Mouse (Mus musculus): ENCODE results near the gene Cryba4. TPM values are rescaled to one million over a fixed set of nuclear protein-coding genes. Genes with fewer than 3 reads are reported as not detected.

Gene Cryba4
- polyA plus RNA-seq, 1 experiment from 2014 or later, result 0.69 TPM

DNA sequence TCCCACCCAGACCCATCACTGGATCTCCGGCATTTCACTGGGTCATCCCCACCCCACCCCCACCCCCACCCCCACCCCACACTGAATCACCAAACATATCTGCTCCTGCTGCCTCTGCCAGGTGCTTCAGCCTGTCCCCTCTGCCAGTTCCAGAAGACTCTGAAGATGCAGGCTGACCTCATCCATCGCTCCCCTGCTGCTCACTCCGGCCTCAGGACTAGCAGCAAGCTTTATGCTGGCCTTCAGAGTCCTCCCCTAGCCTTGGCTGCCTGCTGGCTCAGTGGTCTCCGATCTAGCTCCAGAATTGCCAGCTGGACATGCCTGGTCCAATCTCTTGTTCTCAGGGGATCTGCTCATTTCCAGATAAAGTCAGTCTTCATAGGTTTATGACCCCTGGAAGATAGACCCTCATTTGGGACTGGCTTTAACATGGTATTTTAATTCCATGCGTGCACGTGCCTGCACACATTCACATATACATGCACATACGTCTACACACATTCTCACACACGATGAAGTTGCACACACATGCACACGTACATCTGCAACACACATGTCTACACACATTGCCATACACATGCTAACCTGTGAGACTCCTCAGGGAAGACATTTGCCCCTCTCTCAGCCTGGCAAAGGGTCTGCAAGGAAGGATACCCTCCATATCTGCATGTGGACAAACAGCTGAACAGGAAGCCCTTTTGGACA lies 14.3 kb downstream of the Cryba4 start:
- Histone ChIP-seq H3K36me3 (replicated peaks) (no peaks in the 10 kb centered on the region), H3K4me3 (peak overlapping the region; percentile 34), H3K27ac (replicated peaks) (peak overlapping the region; percentile 86), H3K4me1 (peaks cover 50% of the 10 kb centered on the region), H3K27me3 (replicated peaks; ENCODE audit: low read depth, poor library complexity, severe bottlenecking) (peaks cover 51% of the 10 kb centered on the region), H3K9me3 (no peaks in the 10 kb centered on the region)
- DNase-seq (ENCODE audit: low spot score), result no peak
- 44% methylated on average over 9 of the region's 9 CpGs for WGBS

- Histone ChIP-seq H3K9me3 (no peaks in the 10 kb centered on the region), H3K27me3 (replicated peaks; ENCODE audit: low read depth, poor library complexity, severe bottlenecking) (peaks cover 51% of the 10 kb centered on the region), H3K36me3 (replicated peaks) (no peaks in the 10 kb centered on the region), H3K4me3 (peak overlapping the region; percentile 34), H3K27ac (replicated peaks) (peak overlapping the region; percentile 86), H3K4me1 (peaks cover 46% of the 10 kb centered on the region)
- DNase-seq (ENCODE audit: low spot score), result peak; percentile 78
- WGBS, result 2% methylated on average over 16 of the region's 16 CpGs
Measured at GRCm38 (mm10) chr5:112237439-112237838, 14.9 kb downstream of the Cryba4 start.

- H3K9me3 ChIP-seq, result no peaks in the 10 kb centered on the region
- DNase-seq (ENCODE audit: low spot score), result no peak
- peak overlapping the region; percentile 86 for H3K27ac ChIP-seq (replicated peaks)
- H3K4me3 ChIP-seq, result peak overlapping the region; percentile 34
- WGBS, result 55% methylated on average over 2 of the region's 2 CpGs
- H3K36me3 ChIP-seq (replicated peaks), result no peaks in the 10 kb centered on the region
- peaks cover 43% of the 10 kb centered on the region for H3K4me1 ChIP-seq
- H3K27me3 ChIP-seq (replicated peaks; ENCODE audit: low read depth, poor library complexity, severe bottlenecking), result peaks cover 56% of the 10 kb centered on the region
Measured at GRCm38 (mm10) chr5:112236631-112237030, 15.7 kb downstream of the Cryba4 start.

- Histone ChIP-seq H3K36me3 (replicated peaks) (no peaks in the 10 kb centered on the region), H3K27ac (replicated peaks) (peak overlapping the region; percentile 86; the same call in 1 of the 2 replicates), H3K9me3 (no peaks in the 10 kb centered on the region), H3K27me3 (replicated peaks; ENCODE audit: low read depth, poor library complexity, severe bottlenecking) (peaks cover 64% of the 10 kb centered on the region), H3K4me3 (no peak overlapping the region), H3K4me1 (peaks cover 41% of the 10 kb centered on the region)
- DNase-seq (ENCODE audit: low spot score), result no peak
- 70% methylated on average over 5 of the region's 5 CpGs for WGBS
Measured at GRCm38 (mm10) chr5:112235806-112236205, 16.5 kb downstream of the Cryba4 start.

DNA sequence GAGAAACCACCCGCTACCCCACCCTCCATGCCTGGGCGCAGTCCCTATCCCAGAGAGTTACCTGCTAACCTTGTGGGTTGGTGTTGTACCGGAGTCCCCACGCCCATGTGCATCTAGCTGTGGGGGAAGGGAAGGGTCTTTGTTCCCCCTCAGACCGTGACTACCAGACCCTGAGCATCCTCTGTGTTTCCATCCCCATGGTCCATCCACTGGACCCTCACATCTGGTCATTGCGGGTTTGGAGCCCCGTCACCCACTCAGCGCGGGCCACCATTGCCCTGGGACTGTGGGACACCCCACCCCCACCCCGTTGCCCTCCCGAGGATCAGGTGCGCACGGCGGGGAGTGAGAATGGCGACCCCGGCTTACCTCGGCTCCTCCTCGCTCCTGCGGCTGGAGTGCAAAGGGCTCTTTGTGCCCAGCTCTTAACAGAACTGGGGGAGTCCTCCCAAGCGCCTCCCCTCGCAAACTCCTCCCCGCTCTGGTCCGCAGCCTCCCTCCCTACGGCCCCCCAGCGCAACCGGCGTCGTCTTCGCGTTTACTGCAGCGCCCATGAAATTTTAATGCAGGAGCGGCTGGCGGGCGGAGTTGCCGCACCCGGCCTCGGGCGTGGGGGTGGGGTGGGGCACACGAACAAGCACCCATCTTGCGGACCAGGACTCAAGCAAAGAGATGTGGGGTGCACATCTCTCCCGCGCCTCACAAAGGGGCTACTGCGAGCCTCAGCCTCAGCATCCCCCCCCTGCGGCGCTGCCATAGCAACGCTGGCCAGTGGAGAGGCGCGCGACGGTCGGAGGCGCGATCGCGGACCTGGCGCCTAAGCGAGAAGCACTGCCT lies 23.9 kb downstream of the Cryba4 start:
- H3K9me3 ChIP-seq, result no peaks in the 10 kb centered on the region
- peak overlapping the region; percentile 91 for H3K27ac ChIP-seq (replicated peaks)
- under 1% methylated on average over 57 of the region's 57 CpGs for WGBS
- peak; percentile 76 for DNase-seq (ENCODE audit: low spot score)
- H3K36me3 ChIP-seq (replicated peaks), result peaks cover 12% of the 10 kb centered on the region
- H3K27me3 ChIP-seq (replicated peaks; ENCODE audit: low read depth, poor library complexity, severe bottlenecking), result peaks cover 82% of the 10 kb centered on the region
- H3K4me1 ChIP-seq, result peaks cover 45% of the 10 kb centered on the region
- peak overlapping the region; percentile 69 for H3K4me3 ChIP-seq

DNA sequence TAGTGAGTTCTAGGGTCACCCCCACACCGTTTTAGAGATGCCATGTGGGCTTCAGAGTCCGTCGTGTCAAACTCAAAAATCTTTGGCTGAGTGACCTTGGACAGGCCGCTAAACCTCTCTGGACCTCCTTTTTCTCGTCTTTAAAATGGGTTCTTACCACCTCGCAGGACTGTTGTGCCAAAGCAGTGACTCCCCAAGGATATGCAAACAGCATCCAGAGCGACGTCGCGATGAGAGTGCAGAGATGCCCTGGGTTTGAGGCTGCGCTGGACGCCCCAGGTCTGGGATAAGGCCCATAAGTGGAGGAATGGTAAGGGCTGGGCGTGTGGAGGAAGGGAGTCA lies 24.4 kb downstream of the Cryba4 start:
- DNase-seq (ENCODE audit: low spot score), result no peak
- Histone ChIP-seq H3K27ac (replicated peaks) (peak overlapping the region; percentile 91), H3K9me3 (no peaks in the 10 kb centered on the region), H3K36me3 (replicated peaks) (peaks cover 18% of the 10 kb centered on the region), H3K27me3 (replicated peaks; ENCODE audit: low read depth, poor library complexity, severe bottlenecking) (peaks cover 85% of the 10 kb centered on the region), H3K4me3 (peak overlapping the region; percentile 69), H3K4me1 (peaks cover 50% of the 10 kb centered on the region)
- WGBS, result 2% methylated on average over 13 of the region's 13 CpGs

GRCm38 (mm10) chr5:112227354-112227753 lies 25.0 kb downstream of the Cryba4 start:
- Histone ChIP-seq H3K27ac (replicated peaks) (peak overlapping the region; percentile 91), H3K4me3 (peak overlapping the region; percentile 69), H3K4me1 (peaks cover 54% of the 10 kb centered on the region), H3K36me3 (replicated peaks) (peaks cover 23% of the 10 kb centered on the region), H3K27me3 (replicated peaks; ENCODE audit: low read depth, poor library complexity, severe bottlenecking) (peaks cover 85% of the 10 kb centered on the region), H3K9me3 (no peaks in the 10 kb centered on the region)
- DNase-seq (ENCODE audit: low spot score), result no peak
- WGBS, result 1% methylated on average over 30 of the region's 30 CpGs

GRCm38 (mm10) chr5:112225591-112225990 lies 26.7 kb downstream of the Cryba4 start:
- 62% methylated on average over 6 of the region's 6 CpGs for WGBS
- H3K9me3 ChIP-seq, result no peaks in the 10 kb centered on the region
- DNase-seq (ENCODE audit: low spot score), result no peak
- H3K36me3 ChIP-seq (replicated peaks), result peaks cover 38% of the 10 kb centered on the region
- peaks cover 69% of the 10 kb centered on the region for H3K27me3 ChIP-seq (replicated peaks; ENCODE audit: low read depth, poor library complexity, severe bottlenecking)
- H3K4me3 ChIP-seq, result peak overlapping the region; percentile 69
- peak overlapping the region; percentile 91 for H3K27ac ChIP-seq (replicated peaks)
- H3K4me1 ChIP-seq, result peaks cover 67% of the 10 kb centered on the region

DNA sequence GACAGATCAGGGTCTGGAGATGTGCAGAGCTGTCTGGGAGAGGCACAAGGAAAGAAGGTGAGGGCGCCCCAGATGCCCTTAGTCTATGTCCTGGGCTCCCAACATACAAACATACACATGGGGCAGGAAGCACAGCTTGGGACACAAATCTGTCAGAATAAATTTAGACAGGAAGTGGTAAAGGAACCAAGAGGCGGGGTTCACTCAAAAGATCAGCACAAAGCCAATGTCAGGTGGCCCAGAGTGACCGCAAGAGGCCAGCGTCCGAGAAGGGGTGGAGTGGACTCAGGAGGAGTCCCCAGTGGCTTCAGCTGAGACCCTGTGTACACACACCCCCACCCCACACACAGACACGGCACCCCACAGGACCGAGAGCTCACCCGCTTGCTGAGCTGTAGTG lies 32.1 kb downstream of the Cryba4 start:
- Histone ChIP-seq H3K27me3 (replicated peaks; ENCODE audit: low read depth, poor library complexity, severe bottlenecking) (peaks cover 28% of the 10 kb centered on the region), H3K36me3 (replicated peaks) (peaks cover 59% of the 10 kb centered on the region), H3K9me3 (no peaks in the 10 kb centered on the region), H3K4me3 (no peak overlapping the region), H3K27ac (replicated peaks) (no peak overlapping the region), H3K4me1 (peaks cover 73% of the 10 kb centered on the region)
- no peak for DNase-seq (ENCODE audit: low spot score)
- 90% methylated on average over 8 of the region's 8 CpGs for WGBS

- no peak overlapping the region for H3K27ac ChIP-seq (replicated peaks)
Measured at GRCm38 (mm10) chr5:112219398-112219797, 32.9 kb downstream of the Cryba4 start.

DNA sequence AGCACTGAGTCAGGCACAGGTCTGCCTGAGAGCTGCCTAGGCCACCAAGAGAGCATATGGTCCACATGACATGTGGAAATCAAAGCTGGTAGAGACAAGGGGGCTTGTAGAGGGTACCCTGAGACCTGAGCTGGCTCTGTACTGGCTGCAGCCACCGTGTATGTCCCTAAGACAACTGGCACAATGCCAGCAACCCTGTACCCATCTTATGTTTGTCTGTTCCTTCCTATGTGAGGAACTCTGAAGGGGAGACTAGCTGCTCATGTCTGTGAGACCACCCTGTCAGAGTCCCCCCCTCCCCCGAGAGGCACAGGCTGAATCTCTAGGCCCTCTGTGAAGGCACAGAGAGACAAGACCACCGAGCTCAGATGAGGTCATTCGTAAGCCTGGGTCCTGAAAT lies 33.6 kb downstream of the Cryba4 start:
- H3K36me3 ChIP-seq (replicated peaks), result peaks cover 49% of the 10 kb centered on the region
- WGBS, result 83% methylated on average over 4 of the region's 4 CpGs
- H3K4me1 ChIP-seq, result peaks cover 79% of the 10 kb centered on the region
- no peak overlapping the region for H3K27ac ChIP-seq (replicated peaks)
- no peaks in the 10 kb centered on the region for H3K9me3 ChIP-seq
- no peak overlapping the region for H3K4me3 ChIP-seq
- no peak for DNase-seq (ENCODE audit: low spot score)
- peaks cover 16% of the 10 kb centered on the region for H3K27me3 ChIP-seq (replicated peaks; ENCODE audit: low read depth, poor library complexity, severe bottlenecking)

More at GRCm38 (mm10) chr5:112219398-112219797, 32.9 kb downstream of the Cryba4 start:
- H3K4me1 ChIP-seq, result peaks cover 73% of the 10 kb centered on the region
- WGBS, result 21% methylated on average over 1 of the region's 1 CpGs
- H3K27me3 ChIP-seq (replicated peaks; ENCODE audit: low read depth, poor library complexity, severe bottlenecking), result peaks cover 21% of the 10 kb centered on the region
- no peaks in the 10 kb centered on the region for H3K9me3 ChIP-seq
- DNase-seq (ENCODE audit: low spot score), result no peak
- no peak overlapping the region for H3K4me3 ChIP-seq
- H3K36me3 ChIP-seq (replicated peaks), result peaks cover 56% of the 10 kb centered on the region

- DNase-seq (ENCODE audit: low spot score), result no peak
Measured at GRCm38 (mm10) chr5:112217031-112217430, 35.3 kb downstream of the Cryba4 start.

More at GRCm38 (mm10) chr5:112217031-112217430, 35.3 kb downstream of the Cryba4 start:
- peaks cover 12% of the 10 kb centered on the region for H3K27me3 ChIP-seq (replicated peaks; ENCODE audit: low read depth, poor library complexity, severe bottlenecking)
- no peak overlapping the region for H3K4me3 ChIP-seq
- H3K4me1 ChIP-seq, result peaks cover 82% of the 10 kb centered on the region
- H3K27ac ChIP-seq (replicated peaks), result peak overlapping the region; percentile 61
- 50% methylated on average over 22 of the region's 22 CpGs for WGBS
- peaks cover 35% of the 10 kb centered on the region for H3K36me3 ChIP-seq (replicated peaks)
- H3K9me3 ChIP-seq, result no peaks in the 10 kb centered on the region
